Mouse (Mus musculus) forebrain, embryonic 11.5 days (tissue): ENCODE data around the gene Nckap5l. TPM values are rescaled to one million over a fixed set of nuclear protein-coding genes. Genes with fewer than 3 reads are reported as not detected.

Experiments used
- ATAC-seq: fragments of 200-750 bp; cut with Nextera tagmentation; replicated peaks from 2 replicates; pipeline ENCODE4 v1.8.0; 2017; ENCODE audit warnings: moderate TSS enrichment; ENCODE audit not compliant: low FRiP score
- DNase-seq: peaks from one replicate; pipeline ENCODE4 v3.0.0-alpha.2; 2017; ENCODE audit warnings: low spot score
- H3K27ac ChIP-seq: fragments of 300-500 bp; sonication (generic); 2 replicates; pipeline ENCODE4 v1.5.1; 2014; ENCODE audit warnings: low read depth, low read length
- H3K27me3 ChIP-seq: fragments of 300-500 bp; sonication (generic); 2 replicates; pipeline ENCODE4 v1.6.1; 2014; ENCODE audit warnings: mild to moderate bottlenecking, low read length, mixed read lengths; ENCODE audit not compliant: control insufficient read depth, insufficient read depth
- H3K36me3 ChIP-seq: fragments of 300-500 bp; sonication (generic); 2 replicates; pipeline ENCODE4 v1.6.1; 2014; ENCODE audit warnings: mild to moderate bottlenecking, low read length, moderate library complexity, mixed read lengths; ENCODE audit not compliant: control insufficient read depth, insufficient read depth
- H3K4me1 ChIP-seq: fragments of 300-500 bp; sonication (generic); replicated peaks from 2 replicates; pipeline ENCODE4 v1.6.1; 2014; ENCODE audit warnings: low read length, mixed read lengths; ENCODE audit not compliant: control insufficient read depth, insufficient read depth
- H3K4me2 ChIP-seq: fragments of 300-500 bp; sonication (generic); 2 replicates; pipeline ENCODE4 v1.6.1; 2014; ENCODE audit warnings: low read depth, mild to moderate bottlenecking, low read length, moderate library complexity, mixed read lengths; ENCODE audit not compliant: severe bottlenecking
- H3K4me3 ChIP-seq: fragments of 300-500 bp; sonication (generic); 2 replicates; pipeline ENCODE4 v1.5.1; 2014; ENCODE audit warnings: low read depth, low read length
- H3K9ac ChIP-seq: fragments of 300-500 bp; sonication (generic); 2 replicates; pipeline ENCODE4 v1.6.1; 2014; ENCODE audit warnings: low read length
- H3K9me3 ChIP-seq: fragments of 300-500 bp; sonication (generic); 2 replicates; pipeline ENCODE4 v1.6.1; 2016; ENCODE audit warnings: low read length, mixed read lengths; ENCODE audit not compliant: control insufficient read depth
- WGBS: fragments of 180-500 bp; shearing (Covaris S2); extraction: QIAGEN DNeasy Blood & Tissue Kit; methylation state at CpG from one replicate; pipeline ENCODE4 v1.1.7; 2014; 5-methylcytosine and 5-hydroxymethylcytosine counted together
- polyA plus RNA-seq: library from polyadenylated mRNA; unstranded; fragments of >200 nt; fragmentation: Nextera tagmentation; extraction: Ambion mirVana; gene quantifications from 2 replicates; pipeline ENCODE4 v1.2.1, GENCODE M21; 2014

Gene Nckap5l
- polyA plus RNA-seq, 1 experiment from 2014 or later: 12.2 TPM

- no peak overlapping the region for H3K4me3 ChIP-seq
- no peak for ATAC-seq
- no peak overlapping the region for H3K4me2 ChIP-seq
- no peaks in the 10 kb centered on the region for H3K4me1 ChIP-seq
- 93% methylated on average over 8 of the region's 8 CpGs for WGBS
- H3K36me3 ChIP-seq: peaks cover 3% of the 10 kb centered on the region; the same call in 1 of the 2 replicates
- no peaks in the 10 kb centered on the region for H3K9me3 ChIP-seq
- H3K27ac ChIP-seq: no peak overlapping the region
- no peak for DNase-seq
- no peak overlapping the region for H3K9ac ChIP-seq
- H3K27me3 ChIP-seq: no peaks in the 10 kb centered on the region
Observed at GRCm38 (mm10) chr15:99430394-99430793, 27.2 kb downstream of the Nckap5l start.

GRCm38 (mm10) chr15:99423884-99424283, 33.7 kb downstream of the Nckap5l start:
- DNase-seq (no peak), ATAC-seq (no peak)
- peaks cover 7% of the 10 kb centered on the region; the same call in 1 of the 2 replicates for H3K4me1 ChIP-seq
- no peak overlapping the region for H3K4me3 ChIP-seq
- no peak overlapping the region for H3K4me2 ChIP-seq
- H3K9me3 ChIP-seq: no peaks in the 10 kb centered on the region
- no peak overlapping the region for H3K9ac ChIP-seq
- no peaks in the 10 kb centered on the region for H3K27me3 ChIP-seq
- 90% methylated on average over 9 of the region's 9 CpGs for WGBS
- peaks cover 3% of the 10 kb centered on the region; the same call in 1 of the 2 replicates for H3K36me3 ChIP-seq
- no peak overlapping the region for H3K27ac ChIP-seq

GRCm38 (mm10) chr15:99423131-99423530, 34.4 kb downstream of the Nckap5l start:
- H3K4me3 ChIP-seq: no peak overlapping the region
- H3K4me2 ChIP-seq: no peak overlapping the region
- H3K27ac ChIP-seq: no peak overlapping the region
- H3K4me1 ChIP-seq: peaks cover 7% of the 10 kb centered on the region; the same call in 1 of the 2 replicates
- 92% methylated on average over 10 of the region's 10 CpGs for WGBS
- DNase-seq: no peak
- peaks cover 3% of the 10 kb centered on the region; the same call in 1 of the 2 replicates for H3K36me3 ChIP-seq
- no peak overlapping the region for H3K9ac ChIP-seq
- H3K9me3 ChIP-seq: no peaks in the 10 kb centered on the region
- H3K27me3 ChIP-seq: no peaks in the 10 kb centered on the region
- no peak for ATAC-seq

- no peak overlapping the region for H3K27ac ChIP-seq
- H3K36me3 ChIP-seq: no peaks in the 10 kb centered on the region; the same call in 1 of the 2 replicates
- no peak overlapping the region for H3K4me2 ChIP-seq
- WGBS: 91% methylated on average over 23 of the region's 23 CpGs
- H3K27me3 ChIP-seq: no peaks in the 10 kb centered on the region
- ATAC-seq (no peak), DNase-seq (no peak)
- peaks cover 7% of the 10 kb centered on the region; the same call in 1 of the 2 replicates for H3K4me1 ChIP-seq
- no peak overlapping the region for H3K9ac ChIP-seq
- H3K4me3 ChIP-seq: no peak overlapping the region
- H3K9me3 ChIP-seq: no peaks in the 10 kb centered on the region
Observed at GRCm38 (mm10) chr15:99422551-99422950, 35.0 kb downstream of the Nckap5l start.

GRCm38 (mm10) chr15:99421676-99422075, 35.9 kb downstream of the Nckap5l start:
- Histone ChIP-seq H3K4me3 (no peak overlapping the region), H3K4me2 (no peak overlapping the region), H3K27me3 (no peaks in the 10 kb centered on the region), H3K4me1 (peaks cover 7% of the 10 kb centered on the region; the same call in 1 of the 2 replicates), H3K36me3 (no peaks in the 10 kb centered on the region), H3K9ac (no peak overlapping the region), H3K9me3 (no peaks in the 10 kb centered on the region), H3K27ac (0 out of 2 replicates have a peak overlapping the region, but pooled peaks have one; percentile 32)
- WGBS: 91% methylated on average over 8 of the region's 8 CpGs
- ATAC-seq (no peak), DNase-seq (no peak)

GRCm38 (mm10) chr15:99421152-99421551, 36.4 kb downstream of the Nckap5l start:
- Histone ChIP-seq H3K36me3 (no peaks in the 10 kb centered on the region), H3K27me3 (no peaks in the 10 kb centered on the region), H3K4me2 (no peak overlapping the region), H3K9ac (no peak overlapping the region), H3K27ac (peak overlapping the region; percentile 92), H3K4me3 (no peak overlapping the region), H3K9me3 (no peaks in the 10 kb centered on the region), H3K4me1 (peaks cover 7% of the 10 kb centered on the region; the same call in 1 of the 2 replicates)
- WGBS: 82% methylated on average over 9 of the region's 9 CpGs
- ATAC-seq (no peak), DNase-seq (no peak)

GRCm38 (mm10) chr15:99420521-99421014, 37.0 kb downstream of the Nckap5l start:
- ATAC-seq (peak; percentile 83), DNase-seq (peak; percentile 84)
- H3K4me1 ChIP-seq: peaks cover 7% of the 10 kb centered on the region; the same call in 1 of the 2 replicates
- 12% methylated on average over 12 of the region's 12 CpGs for WGBS
- H3K4me2 ChIP-seq: peak overlapping the region; percentile 36; the same call in 1 of the 2 replicates
- peak overlapping the region; percentile 48 for H3K9ac ChIP-seq
- H3K4me3 ChIP-seq: no peak overlapping the region
- H3K27me3 ChIP-seq: no peaks in the 10 kb centered on the region
- peak overlapping the region; percentile 92 for H3K27ac ChIP-seq
- H3K9me3 ChIP-seq: no peaks in the 10 kb centered on the region
- H3K36me3 ChIP-seq: no peaks in the 10 kb centered on the region

GRCm38 (mm10) chr15:99420101-99420500, 37.4 kb downstream of the Nckap5l start:
- H3K4me2 ChIP-seq: peak overlapping the region; percentile 36; the same call in 1 of the 2 replicates
- no peak for DNase-seq
- no peaks in the 10 kb centered on the region for H3K9me3 ChIP-seq
- H3K27me3 ChIP-seq: no peaks in the 10 kb centered on the region
- ATAC-seq: no peak
- peak overlapping the region; percentile 92 for H3K27ac ChIP-seq
- H3K9ac ChIP-seq: peak overlapping the region; percentile 48
- H3K4me1 ChIP-seq: peaks cover 7% of the 10 kb centered on the region; the same call in 1 of the 2 replicates
- 26% methylated on average over 5 of the region's 5 CpGs for WGBS
- H3K36me3 ChIP-seq: no peaks in the 10 kb centered on the region
- no peak overlapping the region for H3K4me3 ChIP-seq
